Mouse (Mus musculus) heart, adult 2 months (tissue): ENCODE results near the gene Yif1b. TPM values are rescaled to one million over a fixed set of nuclear protein-coding genes. Genes with fewer than 3 reads are reported as not detected.
"Not testable (repeated sequence)": the region's sequence is repeated elsewhere in the genome, so short reads cannot be mapped to it uniquely, and the experiment has no call there.

Experiments used
- DNase-seq, 2 experiments: peaks; one replicate each; pipeline ENCODE4 v3.0.0; 2021
- H3K27ac ChIP-seq: fragments of 200-600 bp; 2 replicates; pipeline ENCODE4 v1.8.1; 2022
- H3K27me3 ChIP-seq: fragments of 200-500 bp; 2 replicates; pipeline ENCODE4 v1.6.1; 2012; ENCODE audit warnings: mild to moderate bottlenecking, low read length, inconsistent platforms, mixed read lengths; ENCODE audit not compliant: control insufficient read depth, insufficient read depth
- H3K36me3 ChIP-seq: fragments of 200-500 bp; 2 replicates; pipeline ENCODE4 v1.6.1; 2012; ENCODE audit warnings: low read length, inconsistent platforms; ENCODE audit not compliant: control insufficient read depth, insufficient read depth
- H3K4me1 ChIP-seq: fragments of 200-500 bp; 2 replicates; pipeline ENCODE4 v1.6.1; 2011; ENCODE audit warnings: low read length; ENCODE audit not compliant: control insufficient read depth, insufficient read depth
- H3K4me3 ChIP-seq: fragments of 200-600 bp; 2 replicates; pipeline ENCODE4 v1.8.1; 2022
- H3K79me2 ChIP-seq: fragments of 200-500 bp; replicated peaks from 2 replicates; pipeline ENCODE4 v1.6.1; 2012; ENCODE audit warnings: mild to moderate bottlenecking, inconsistent platforms, low read length, moderate library complexity, mixed read lengths; ENCODE audit not compliant: control insufficient read depth, insufficient read depth
- H3K9ac ChIP-seq: fragments of 200-500 bp; 2 replicates; pipeline ENCODE4 v1.6.1; 2012; ENCODE audit warnings: low read depth, mild to moderate bottlenecking, control low read depth, inconsistent platforms, low read length, mixed read lengths
- CTCF ChIP-seq: fragments of 200-600 bp; IDR thresholded peaks from 2 replicates; pipeline ENCODE4 v1.8.1; 2022; ENCODE audit warnings: antibody characterized with exemption, mild to moderate bottlenecking, moderate library complexity
- EP300 ChIP-seq: fragments of 200-500 bp; IDR thresholded peaks from 2 replicates; pipeline ENCODE4 v1.6.1; 2011; ENCODE audit warnings: low read depth, low read length, control low read depth; ENCODE audit not compliant: insufficient read depth
- POLR2A ChIP-seq: fragments of 200-500 bp; IDR thresholded peaks from 2 replicates; pipeline ENCODE4 v1.6.1; 2011; ENCODE audit warnings: mild to moderate bottlenecking, low read depth, low read length, control low read depth; ENCODE audit not compliant: insufficient read depth
- WGBS: fragments of 180-500 bp; shearing (Covaris S2); methylation state at CpG from one replicate; pipeline ENCODE4 v1.1.7; 2018; 5-methylcytosine and 5-hydroxymethylcytosine counted together
- intact Hi-C: fragments of 180-260 bp; cut with DNase I; formaldehyde crosslinking; loops from one replicate; pipeline ENCODE4 v1.15.1; 2025
- long read RNA-seq: library from polyadenylated mRNA; stranded (forward); transcript quantifications from one replicate; pipeline ENCODE4 v2.0.0, GENCODE M21; 2021
- polyA plus RNA-seq: library from polyadenylated mRNA; depleted of rRNA; stranded (reverse); fragments of >200 nt; gene quantifications from 2 replicates; pipeline ENCODE4 v1.2.3, GENCODE M21; 2012; rRNA removed
- total RNA-seq, 2 experiments: library from RNA; stranded (reverse); gene quantifications; 2 replicates each; pipeline ENCODE4 v1.2.3; 2021

The Yif1b gene
- 10 to 100 TPM; 63.6 to 74.6 TPM for total RNA-seq
- 123 and 138 TPM in 2 replicates for polyA plus RNA-seq
- long read RNA-seq, transcript Yif1b-203 (8 exons, 1,126 nt) = major isoform, 28 of 91 reads
- long read RNA-seq, transcript Yif1b-201 (8 exons, 1,111 nt) = minor isoform, 12 of 91 reads
- long read RNA-seq, partial matches to known transcripts = 0 of 91 reads
- long read RNA-seq, other reads (novel, unspliced or antisense) = 47 of 91 reads

GRCm38 (mm10) chr7:29238019-29238967 is at the start of gene Yif1b:
Gene Yif1b, plus strand, starts transcription at chr7:29238329.
- no peaks in the 10 kb centered on the region for H3K36me3 ChIP-seq
- intact Hi-C loops = no loop called here
- peaks cover 8% of the 10 kb centered on the region for H3K4me1 ChIP-seq
- peak within 1 kb of the TSS; percentile 86 for H3K9ac ChIP-seq
- H3K27me3 ChIP-seq = no peaks in the 10 kb centered on the region
- under 1% methylated on average over 60 of the region's 60 CpGs for WGBS
- no peaks in the 10 kb centered on the region for H3K79me2 ChIP-seq
- peak within 1 kb of the TSS; percentile 90 for H3K27ac ChIP-seq
- peak within 1 kb of the TSS; percentile 64 for H3K4me3 ChIP-seq
- peak; percentile 28; the same call in 1 of the 2 replicates for TF ChIP-seq CTCF
- peak; percentile 97 for TF ChIP-seq POLR2A
- TF ChIP-seq EP300 = peak; percentile 93
- DNase-seq = peak; percentile 98

GRCm38 (mm10) chr7:29194230-29194629 is 43.9 kb upstream of the Yif1b start:
- DNase-seq, H3K4me1 ChIP-seq, intact Hi-C loops, H3K79me2 ChIP-seq, H3K27ac ChIP-seq, H3K9ac ChIP-seq, H3K4me3 ChIP-seq, H3K27me3 ChIP-seq, H3K36me3 ChIP-seq: not testable (repeated sequence)
- 100% methylated on average over 1 of the region's 1 CpGs for WGBS

GRCm38 (mm10) chr7:29202577-29202976 is 35.6 kb upstream of the Yif1b start:
- H3K36me3 ChIP-seq = no peaks in the 10 kb centered on the region
- TF ChIP-seq EP300 = no peak
- no peak for TF ChIP-seq POLR2A
- no peak for TF ChIP-seq CTCF
- 74% methylated on average over 6 of the region's 6 CpGs for WGBS
- intact Hi-C loops = no loop called here
- no peak overlapping the region for H3K27ac ChIP-seq
- H3K4me1 ChIP-seq = no peaks in the 10 kb centered on the region
- H3K4me3 ChIP-seq = no peak overlapping the region
- no peak for DNase-seq
- no peaks in the 10 kb centered on the region for H3K79me2 ChIP-seq
- H3K27me3 ChIP-seq = no peaks in the 10 kb centered on the region
- H3K9ac ChIP-seq = no peak overlapping the region

- intact Hi-C loops = loop anchor here (1.0 kb wide), 1 partner anchor 20 kb away; no protein-coding TSS in a partner anchor
- H3K79me2 ChIP-seq, H3K4me1 ChIP-seq, H3K27me3 ChIP-seq, H3K36me3 ChIP-seq, H3K9ac ChIP-seq: not testable (repeated sequence)
- peak overlapping the region; percentile 84 for H3K27ac ChIP-seq
- peak overlapping the region; percentile 44 for H3K4me3 ChIP-seq
- peak in 1 of 2 experiments; percentile 56 for DNase-seq
- whole genome bisulfite sequencing = 24% methylated on average over 12 of the region's 15 CpGs
These were observed 27.1 kb upstream of the Yif1b start for GRCm38 (mm10) chr7:29211013-29211412.

- TF ChIP-seq CTCF (no peak), POLR2A (peak; percentile 75), EP300 (0 out of 2 replicates have a peak, but pooled peaks have one; percentile 6)
- peak overlapping the region; percentile 37 for H3K9ac ChIP-seq
- H3K36me3 ChIP-seq = no peaks in the 10 kb centered on the region
- H3K79me2 ChIP-seq = no peaks in the 10 kb centered on the region
- intact Hi-C loops = loop anchor here (1.0 kb wide), 1 partner anchor 20 kb away; no protein-coding TSS in a partner anchor
- peak; percentile 87 to 92 for DNase-seq
- peak overlapping the region; percentile 44 for H3K4me3 ChIP-seq
- WGBS = 5% methylated on average over 34 of the region's 34 CpGs
- H3K27me3 ChIP-seq = no peaks in the 10 kb centered on the region
- peak overlapping the region; percentile 84 for H3K27ac ChIP-seq
- no peaks in the 10 kb centered on the region for H3K4me1 ChIP-seq
These were observed 26.5 kb upstream of the Yif1b start for GRCm38 (mm10) chr7:29211415-29212198.
